Mouse (Mus musculus) telencephalon, adult 2 months (tissue): ENCODE results near the gene Olfr1412.

ENCODE experiments used
- DNase-seq: peaks from one replicate; pipeline ENCODE4 v3.0.0-alpha.2; 2011; ENCODE audit warnings: low read depth, low spot score

The Olfr1412 gene

GRCm38 (mm10) chr1:92637501-92638172 lies 52.1 kb downstream of the Olfr1412 start:
- no peak for DNase-seq

GRCm38 (mm10) chr1:92638181-92638580 lies 52.6 kb downstream of the Olfr1412 start:
- DNase-seq = peak; percentile 79

GRCm38 (mm10) chr1:92638736-92639135 lies 53.2 kb downstream of the Olfr1412 start:
- no peak for DNase-seq

- DNase-seq = no peak
These were observed 54.8 kb downstream of the Olfr1412 start for GRCm38 (mm10) chr1:92640393-92640792.
